Mouse (Mus musculus) liver, embryonic 13.5 days (tissue): ENCODE measurements at regions not wholly inside any gene's neighbourhood (a gene's known extent, or its start where the extent isn't known, plus 50 kb on each side); places are given as distances from the start of the nearest gene placed in this dataset.
"Not testable (repeated sequence)": the region's sequence is repeated elsewhere in the genome, so short reads cannot be mapped to it uniquely, and the experiment has no call there.

Experiments used
- ATAC-seq: fragments of 200-750 bp; cut with Nextera tagmentation; 2 replicates; pipeline ENCODE4 v1.8.0; 2017; ENCODE audit warnings: low read depth, mild to moderate bottlenecking, moderate number of reproducible peaks, moderate library complexity
- DNase-seq: peaks from one replicate; pipeline ENCODE4 v3.0.0; 2022
- H3K27ac ChIP-seq: fragments of 300-500 bp; sonication (generic); 2 replicates; pipeline ENCODE4 v1.5.1; 2015; ENCODE audit warnings: moderate library complexity, mild to moderate bottlenecking, inconsistent platforms
- H3K27me3 ChIP-seq: fragments of 300-500 bp; sonication (generic); 2 replicates; pipeline ENCODE4 v1.6.1; 2015; ENCODE audit warnings: mild to moderate bottlenecking, inconsistent platforms
- H3K36me3 ChIP-seq: fragments of 300-500 bp; sonication (generic); 2 replicates; pipeline ENCODE4 v1.6.1; 2015; ENCODE audit warnings: mild to moderate bottlenecking, inconsistent platforms
- H3K4me1 ChIP-seq: fragments of 300-500 bp; sonication (generic); replicated peaks from 2 replicates; pipeline ENCODE4 v1.6.1; 2015; ENCODE audit warnings: inconsistent platforms
- H3K4me2 ChIP-seq: fragments of 300-500 bp; sonication (generic); 2 replicates; pipeline ENCODE4 v1.6.1; 2015; ENCODE audit warnings: inconsistent platforms, mild to moderate bottlenecking, moderate library complexity
- H3K4me3 ChIP-seq: fragments of 300-500 bp; sonication (generic); replicated peaks from 2 replicates; pipeline ENCODE4 v1.5.1; 2015; ENCODE audit warnings: mild to moderate bottlenecking, inconsistent platforms
- H3K9ac ChIP-seq: fragments of 300-500 bp; sonication (generic); 2 replicates; pipeline ENCODE4 v1.6.1; 2015; ENCODE audit warnings: mild to moderate bottlenecking, inconsistent platforms
- H3K9me3 ChIP-seq: fragments of 300-500 bp; sonication (generic); replicated peaks from 2 replicates; pipeline ENCODE4 v1.6.1; 2016; ENCODE audit warnings: inconsistent platforms
- WGBS: fragments of 180-500 bp; shearing (Covaris S2); methylation state at CpG from one replicate; pipeline ENCODE4 v1.1.7; 2015; ENCODE audit not compliant: insufficient replicate concordance; 5-methylcytosine and 5-hydroxymethylcytosine counted together

GRCm38 (mm10) chr1:35879388-35880093, 188.7 kb upstream of the Hs6st1 start:
- Histone ChIP-seq H3K4me3 (no peak overlapping the region), H3K4me2 (no peak overlapping the region), H3K4me1 (no peaks in the 10 kb centered on the region), H3K27me3 (no peaks in the 10 kb centered on the region), H3K9me3 (no peaks in the 10 kb centered on the region), H3K36me3 (no peaks in the 10 kb centered on the region), H3K9ac (no peak overlapping the region), H3K27ac (no peak overlapping the region)
- DNase-seq (no peak), ATAC-seq (no peak)
- WGBS, result 63% methylated on average over 11 of the region's 11 CpGs

GRCm38 (mm10) chr1:35880562-35881265, 187.5 kb upstream of the Hs6st1 start:
- Histone ChIP-seq H3K4me2 (no peak overlapping the region), H3K9ac (no peak overlapping the region), H3K9me3 (no peaks in the 10 kb centered on the region), H3K27me3 (no peaks in the 10 kb centered on the region), H3K36me3 (no peaks in the 10 kb centered on the region), H3K4me1 (no peaks in the 10 kb centered on the region), H3K4me3 (no peak overlapping the region), H3K27ac (no peak overlapping the region)
- ATAC-seq (no peak), DNase-seq (no peak)
- 54% methylated on average over 6 of the region's 6 CpGs for WGBS

GRCm38 (mm10) chr1:35881521-35881920, 186.7 kb upstream of the Hs6st1 start:
- Histone ChIP-seq H3K27ac (no peak overlapping the region), H3K4me2 (no peak overlapping the region), H3K4me3 (no peak overlapping the region), H3K4me1 (no peaks in the 10 kb centered on the region), H3K27me3 (no peaks in the 10 kb centered on the region), H3K36me3 (no peaks in the 10 kb centered on the region), H3K9me3 (no peaks in the 10 kb centered on the region), H3K9ac (no peak overlapping the region)
- no peak for ATAC-seq
- no peak for DNase-seq
- WGBS, result 56% methylated on average over 4 of the region's 4 CpGs

DNA sequence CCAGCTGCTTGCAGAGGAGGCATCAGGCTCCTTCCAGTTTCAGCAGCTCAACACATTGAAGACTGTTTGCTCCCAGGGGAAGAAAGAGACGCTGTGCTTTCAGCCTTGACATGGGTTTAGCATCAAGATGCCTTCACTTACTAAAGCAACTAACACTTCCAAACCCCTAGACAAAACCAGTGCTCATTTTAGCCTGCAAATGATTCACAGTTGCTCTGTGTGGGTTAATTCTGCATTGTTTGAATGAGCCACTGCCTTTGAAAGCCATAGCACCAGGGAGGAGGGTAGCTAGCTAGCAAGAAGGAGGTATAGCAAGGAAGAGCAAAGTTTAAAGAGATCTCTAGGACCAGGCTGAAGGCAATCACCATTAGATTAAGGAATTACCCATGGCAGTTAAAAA, 186.1 kb upstream of the Hs6st1 start:
- Histone ChIP-seq H3K27me3 (no peaks in the 10 kb centered on the region), H3K4me3 (no peak overlapping the region), H3K36me3 (no peaks in the 10 kb centered on the region), H3K27ac (no peak overlapping the region), H3K9ac (no peak overlapping the region), H3K4me2 (no peak overlapping the region), H3K4me1 (no peaks in the 10 kb centered on the region), H3K9me3 (no peaks in the 10 kb centered on the region)
- 38% methylated on average over 1 of the region's 1 CpGs for WGBS
- no peak for DNase-seq
- ATAC-seq, result no peak

- Histone ChIP-seq H3K4me2 (no peak overlapping the region), H3K9ac (no peak overlapping the region), H3K27me3 (no peaks in the 10 kb centered on the region), H3K4me3 (no peak overlapping the region), H3K27ac (no peak overlapping the region), H3K9me3 (peaks cover 6% of the 10 kb centered on the region; the same call in 1 of the 2 replicates), H3K4me1 (0 out of 2 replicates have a peak, but pooled peaks cover 5% of the 10 kb centered on the region), H3K36me3 (no peaks in the 10 kb centered on the region)
- 48% methylated on average over 19 of the region's 19 CpGs for WGBS
- DNase-seq, result no peak
- no peak for ATAC-seq
Measured at GRCm38 (mm10) chr1:35889731-35890499, 178.3 kb upstream of the Hs6st1 start.

- DNase-seq (no peak), ATAC-seq (no peak)
- Histone ChIP-seq H3K9me3 (peaks cover 12% of the 10 kb centered on the region; the same call in 1 of the 2 replicates), H3K36me3 (no peaks in the 10 kb centered on the region), H3K27me3 (no peaks in the 10 kb centered on the region), H3K4me2 (no peak overlapping the region), H3K4me3 (no peak overlapping the region), H3K9ac (no peak overlapping the region), H3K4me1 (0 out of 2 replicates have a peak, but pooled peaks cover 5% of the 10 kb centered on the region), H3K27ac (no peak overlapping the region)
- WGBS, result 52% methylated on average over 15 of the region's 15 CpGs
Measured at GRCm38 (mm10) chr1:35890500-35890900, 177.7 kb upstream of the Hs6st1 start.

- Histone ChIP-seq H3K4me1 (no peaks in the 10 kb centered on the region), H3K27me3 (no peaks in the 10 kb centered on the region), H3K4me3 (no peak overlapping the region), H3K4me2 (no peak overlapping the region), H3K9me3 (peaks cover 12% of the 10 kb centered on the region; the same call in 1 of the 2 replicates), H3K36me3 (no peaks in the 10 kb centered on the region), H3K27ac (no peak overlapping the region), H3K9ac (no peak overlapping the region)
- DNase-seq (no peak), ATAC-seq (no peak)
- 44% methylated on average over 1 of the region's 1 CpGs for WGBS
Measured at GRCm38 (mm10) chr1:35899536-35899935, 168.7 kb upstream of the Hs6st1 start.

- ATAC-seq (no peak), DNase-seq (no peak)
- H3K27me3 ChIP-seq, result no peaks in the 10 kb centered on the region
- H3K4me3 ChIP-seq, result no peak overlapping the region
- no peaks in the 10 kb centered on the region for H3K36me3 ChIP-seq
- 0 out of 2 replicates have a peak, but pooled peaks cover 5% of the 10 kb centered on the region for H3K9me3 ChIP-seq
- no peak overlapping the region for H3K9ac ChIP-seq
- H3K27ac ChIP-seq, result no peak overlapping the region
- H3K4me2 ChIP-seq, result no peak overlapping the region
- H3K4me1 ChIP-seq, result no peaks in the 10 kb centered on the region
- 72% methylated on average over 9 of the region's 9 CpGs for WGBS
Measured at GRCm38 (mm10) chr1:35904001-35904547, 164.1 kb upstream of the Hs6st1 start.

GRCm38 (mm10) chr1:35913551-35913950, 154.6 kb upstream of the Hs6st1 start:
- no peak overlapping the region for H3K4me2 ChIP-seq
- no peak for ATAC-seq
- no peaks in the 10 kb centered on the region for H3K36me3 ChIP-seq

GRCm38 (mm10) chr1:35914175-35914574, 154.0 kb upstream of the Hs6st1 start:
- H3K27ac ChIP-seq, H3K27me3 ChIP-seq, H3K9ac ChIP-seq, H3K4me3 ChIP-seq, ATAC-seq, H3K36me3 ChIP-seq, H3K9me3 ChIP-seq, DNase-seq, H3K4me1 ChIP-seq, H3K4me2 ChIP-seq: not testable (repeated sequence)
- 71% methylated on average over 8 of the region's 8 CpGs for WGBS

More at GRCm38 (mm10) chr1:35913551-35913950, 154.6 kb upstream of the Hs6st1 start:
- Histone ChIP-seq H3K4me1 (no peaks in the 10 kb centered on the region), H3K27me3 (no peaks in the 10 kb centered on the region), H3K27ac (no peak overlapping the region), H3K4me3 (no peak overlapping the region), H3K9me3 (no peaks in the 10 kb centered on the region), H3K9ac (no peak overlapping the region)
- 79% methylated on average over 4 of the region's 4 CpGs for WGBS
- DNase-seq, result no peak

DNA sequence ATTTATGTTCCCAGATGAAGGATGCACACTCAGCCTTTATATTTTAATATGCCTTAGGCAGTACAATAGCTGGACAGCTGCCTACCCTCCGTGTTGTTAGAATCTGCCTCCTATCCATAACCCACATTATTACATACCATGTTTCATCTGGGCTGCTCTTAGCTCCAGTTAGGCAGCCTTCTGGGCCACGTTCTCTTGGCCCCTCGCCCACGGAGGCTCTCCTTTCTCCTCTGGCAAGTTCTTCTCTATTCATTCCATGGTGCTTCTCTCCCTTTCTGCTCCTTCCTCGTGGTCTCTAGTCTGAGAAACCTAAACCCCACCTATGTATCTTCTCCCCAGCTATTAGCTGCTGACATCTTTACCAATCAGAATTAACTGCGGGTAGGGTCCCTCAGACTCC, 152.7 kb upstream of the Hs6st1 start:
- no peaks in the 10 kb centered on the region for H3K36me3 ChIP-seq
- no peak overlapping the region for H3K27ac ChIP-seq
- H3K4me1 ChIP-seq, result no peaks in the 10 kb centered on the region
- H3K4me3 ChIP-seq, result no peak overlapping the region
- H3K4me2 ChIP-seq, result no peak overlapping the region
- ATAC-seq, result no peak
- H3K27me3 ChIP-seq, result no peaks in the 10 kb centered on the region
- no peaks in the 10 kb centered on the region for H3K9me3 ChIP-seq
- 70% methylated on average over 6 of the region's 6 CpGs for WGBS
- no peak for DNase-seq
- H3K9ac ChIP-seq, result no peak overlapping the region
